Mouse (Mus musculus) kidney, embryonic 16.5 days (tissue): Measurements from ENCODE around the gene Tcstv3. TPM values are rescaled to one million over a fixed set of nuclear protein-coding genes. Genes with fewer than 3 reads are reported as not detected.

ENCODE experiments used
- polyA plus RNA-seq: library from polyadenylated mRNA; unstranded; fragments of >200 nt; fragmentation: Nextera tagmentation; extraction: Ambion mirVana; gene quantifications from 2 replicates; pipeline ENCODE4 v1.2.1, GENCODE M21; 2015

The Tcstv3 gene
- polyA plus RNA-seq, 1 experiment from 2014 or later, result not detected

Other genes starting within 250 kb of the Tcstv3 start
- gene Gm20767, start 176.6 kb upstream of the Tcstv3 start, polyA plus RNA-seq, result not detected in 2 replicates
- not detected in 2 replicates for gene Gm21818, start 144.4 kb upstream of the Tcstv3 start, polyA plus RNA-seq
- not detected in 2 replicates for gene Gm21762, start 100.9 kb upstream of the Tcstv3 start, polyA plus RNA-seq
- not detected in 2 replicates for gene Gm21731, start 77.8 kb upstream of the Tcstv3 start, polyA plus RNA-seq
- not detected in 2 replicates for gene AF067061, start 53.8 kb upstream of the Tcstv3 start, polyA plus RNA-seq
- gene BC147527, start 16.5 kb upstream of the Tcstv3 start, polyA plus RNA-seq, result 0.53 TPM in 1 of 2 replicates, not detected in the other